Mouse (Mus musculus): ENCODE measurements at regions not wholly inside any gene's neighbourhood (a gene's known extent, or its start where the extent isn't known, plus 50 kb on each side); places are given as distances from the start of the nearest gene placed in this dataset.

DNA sequence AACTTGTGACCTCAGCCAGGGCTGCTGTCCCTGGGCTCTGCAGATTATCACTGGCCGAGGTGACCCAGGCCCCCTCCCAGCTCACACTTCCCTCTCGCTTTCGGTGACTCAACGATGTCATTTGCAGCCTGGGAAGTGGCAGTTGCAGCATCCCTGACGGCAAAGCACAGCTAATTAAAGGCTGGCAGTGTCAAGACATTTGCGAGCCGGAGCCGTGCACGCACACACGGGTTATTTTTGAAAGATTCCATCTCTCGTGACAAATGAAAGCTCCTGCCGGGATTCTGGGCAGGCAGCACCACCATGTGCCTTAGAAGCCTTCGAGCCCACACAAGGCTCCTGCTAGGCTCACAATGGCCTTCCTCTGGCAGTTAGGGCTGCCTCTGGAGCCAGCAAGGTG lies 164.7 kb upstream of the A430005L14Rik start:
- Histone ChIP-seq H3K27ac (ENCODE audit: control insufficient read depth, low read depth, low read length) (no peak overlapping the region), H3K4me1 (ENCODE audit: control insufficient read depth in 1 of 2, insufficient read depth in 2 of 2, low read length in 2 of 2) (no peaks in the 10 kb centered on the region), H3K9ac (ENCODE audit: control insufficient read depth, low read depth, low read length, poor library complexity, severe bottlenecking) (no peak overlapping the region), H3K79me2 (ENCODE audit: control insufficient read depth, insufficient read depth, low read length, poor library complexity) (no peaks in the 10 kb centered on the region), H3K36me3 (ENCODE audit: control insufficient read depth in 1 of 2, insufficient read depth in 2 of 2, low read length in 2 of 2) (no peaks in the 10 kb centered on the region), H3K27me3 (ENCODE audit: control insufficient read depth in 1 of 2, insufficient read depth in 2 of 2, low read length in 2 of 2) (no peaks in the 10 kb centered on the region), H3K9me3 (replicated peaks; ENCODE audit: insufficient read depth, low read length) (no peaks in the 10 kb centered on the region), H3K4me3 (ENCODE audit: control insufficient read depth in 1 of 2, insufficient read depth in 1 of 2, low read depth in 2 of 2, low read length in 2 of 2) (no peak overlapping the region)
- TF ChIP-seq EP300 (IDR thresholded peaks at IDR 0.05; ENCODE audit: low read depth in 1 of 2, low read length in 2 of 2), result no peak
- no peak for TF ChIP-seq HCFC1 (IDR thresholded peaks at IDR 0.05; ENCODE audit: low read depth, low read length)
- no peak for TF ChIP-seq TCF12 (IDR thresholded peaks at IDR 0.05; ENCODE audit: low read depth, low read length)
- no peak for TF ChIP-seq GABPA (IDR thresholded peaks at IDR 0.05; ENCODE audit: low read depth, low read length)
- TF ChIP-seq MYB (IDR thresholded peaks at IDR 0.05; ENCODE audit: low read depth, low read length), result no peak
- no peak for TF ChIP-seq MAX (IDR thresholded peaks at IDR 0.05; ENCODE audit: low read length)
- no peak for TF ChIP-seq CHD2 (IDR thresholded peaks at IDR 0.05; ENCODE audit: low read length)
- no peak for TF ChIP-seq POLR2AphosphoS5 (IDR thresholded peaks at IDR 0.05; ENCODE audit: borderline replicate concordance, low read depth, low read length)
- DNase-seq (ENCODE audit: low read depth, low spot score), result no peak

DNA sequence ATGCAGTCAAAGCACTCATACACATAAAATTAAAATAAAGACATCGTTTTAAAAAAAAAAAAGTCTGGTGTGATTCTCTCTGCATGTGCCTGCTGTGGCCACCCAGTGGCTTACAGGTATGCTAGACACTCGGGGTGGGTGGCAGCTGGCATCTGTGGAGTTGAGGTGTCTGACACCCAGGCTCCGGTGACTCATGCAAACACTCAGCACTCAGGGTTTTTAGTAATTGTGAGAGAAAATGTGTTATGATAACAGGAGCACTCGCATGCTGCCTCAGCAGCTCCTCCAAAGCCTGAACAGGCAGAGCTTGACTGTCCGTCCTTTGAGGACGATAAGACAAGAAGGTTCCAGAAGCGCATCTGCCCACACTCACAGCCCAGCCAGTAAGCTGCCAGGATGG lies 159.0 kb upstream of the A430005L14Rik start:
- no peaks in the 10 kb centered on the region for H3K4me1 ChIP-seq (ENCODE audit: control insufficient read depth in 1 of 2, insufficient read depth in 2 of 2, low read length in 2 of 2)
- H3K79me2 ChIP-seq (ENCODE audit: control insufficient read depth, insufficient read depth, low read length, poor library complexity), result no peaks in the 10 kb centered on the region
- no peaks in the 10 kb centered on the region for H3K9me3 ChIP-seq (replicated peaks; ENCODE audit: insufficient read depth, low read length)
- H3K4me3 ChIP-seq (ENCODE audit: control insufficient read depth in 1 of 2, insufficient read depth in 1 of 2, low read depth in 2 of 2, low read length in 2 of 2), result no peak overlapping the region
- DNase-seq (ENCODE audit: low read depth, low spot score), result no peak
- H3K9ac ChIP-seq (ENCODE audit: control insufficient read depth, low read depth, low read length, poor library complexity, severe bottlenecking), result no peak overlapping the region
- H3K27ac ChIP-seq (ENCODE audit: control insufficient read depth, low read depth, low read length), result no peak overlapping the region
- TF ChIP-seq RCOR1 (IDR thresholded peaks at IDR 0.05; ENCODE audit: low read depth, low read length) (no peak), UBTF (IDR thresholded peaks at IDR 0.05; ENCODE audit: borderline replicate concordance, insufficient read depth, low read depth, low read length) (no peak), NRF1 (IDR thresholded peaks at IDR 0.05; ENCODE audit: insufficient read depth, low read depth, low read length, poor library complexity, severe bottlenecking) (no peak), ETS1 (IDR thresholded peaks at IDR 0.05; ENCODE audit: low read depth, low read length) (no peak), CHD2 (IDR thresholded peaks at IDR 0.05; ENCODE audit: low read length) (no peak), ELF1 (IDR thresholded peaks at IDR 0.05; ENCODE audit: low read depth, low read length) (no peak)
- H3K36me3 ChIP-seq (ENCODE audit: control insufficient read depth in 1 of 2, insufficient read depth in 2 of 2, low read length in 2 of 2), result no peaks in the 10 kb centered on the region
- no peaks in the 10 kb centered on the region for H3K27me3 ChIP-seq (ENCODE audit: control insufficient read depth in 1 of 2, insufficient read depth in 2 of 2, low read length in 2 of 2)

DNA sequence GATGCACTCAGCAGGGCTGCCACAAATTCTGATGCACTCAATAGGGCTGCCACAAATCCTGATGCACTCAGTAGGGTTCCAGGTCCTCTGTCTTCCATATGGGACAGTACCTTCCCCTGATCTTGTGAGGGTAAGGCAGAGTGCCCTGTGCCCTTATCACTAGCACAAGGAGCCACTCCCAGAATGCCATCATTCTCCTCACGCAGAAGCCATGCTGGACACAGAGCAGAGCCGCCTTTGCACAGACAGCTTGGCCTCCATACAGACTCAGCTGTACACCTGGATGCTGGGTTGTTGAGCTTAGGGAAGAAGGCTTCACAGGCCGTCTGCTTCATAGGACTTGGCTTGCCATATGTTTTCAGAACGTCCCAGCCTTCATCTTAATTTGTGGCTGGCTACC lies 151.3 kb upstream of the A430005L14Rik start:
- H3K27ac ChIP-seq (ENCODE audit: control insufficient read depth, low read depth, low read length), result no peak overlapping the region
- DNase-seq (ENCODE audit: low read depth, low spot score), result no peak
- no peaks in the 10 kb centered on the region for H3K27me3 ChIP-seq (ENCODE audit: control insufficient read depth in 1 of 2, insufficient read depth in 2 of 2, low read length in 2 of 2)
- TF ChIP-seq GABPA (IDR thresholded peaks at IDR 0.05; ENCODE audit: low read depth, low read length) (no peak), NELFE (IDR thresholded peaks at IDR 0.05; ENCODE audit: low read depth, low read length) (no peak), ETS1 (IDR thresholded peaks at IDR 0.05; ENCODE audit: low read depth, low read length) (no peak), HCFC1 (IDR thresholded peaks at IDR 0.05; ENCODE audit: low read depth, low read length) (no peak), UBTF (IDR thresholded peaks at IDR 0.05; ENCODE audit: borderline replicate concordance, insufficient read depth, low read depth, low read length) (no peak), CTCF (IDR thresholded peaks at IDR 0.05 in 2 of 3, conservative IDR thresholded peaks at IDR 0.05 in 1 of 3; ENCODE audit: control insufficient read depth in 1 of 3, insufficient read depth in 1 of 3, low read depth in 2 of 3, low read length in 3 of 3, poor library complexity in 1 of 3, severe bottlenecking in 1 of 3) (no peak), ELF1 (IDR thresholded peaks at IDR 0.05; ENCODE audit: low read depth, low read length) (no peak), ZNF384 (IDR thresholded peaks at IDR 0.05; ENCODE audit: low read depth, low read length) (no peak), MXI1 (IDR thresholded peaks at IDR 0.05; ENCODE audit: low read depth, low read length) (no peak), POLR2AphosphoS5 (IDR thresholded peaks at IDR 0.05; ENCODE audit: borderline replicate concordance, low read depth, low read length) (no peak), ZC3H11A (IDR thresholded peaks at IDR 0.05; ENCODE audit: low read depth, low read length) (no peak)
- H3K4me3 ChIP-seq (ENCODE audit: control insufficient read depth in 1 of 2, insufficient read depth in 1 of 2, low read depth in 2 of 2, low read length in 2 of 2), result no peak overlapping the region
- H3K9ac ChIP-seq (ENCODE audit: control insufficient read depth, low read depth, low read length, poor library complexity, severe bottlenecking), result no peak overlapping the region
- H3K9me3 ChIP-seq (replicated peaks; ENCODE audit: insufficient read depth, low read length), result no peaks in the 10 kb centered on the region
- H3K4me1 ChIP-seq (ENCODE audit: control insufficient read depth in 1 of 2, insufficient read depth in 2 of 2, low read length in 2 of 2), result no peaks in the 10 kb centered on the region
- H3K36me3 ChIP-seq (ENCODE audit: control insufficient read depth in 1 of 2, insufficient read depth in 2 of 2, low read length in 2 of 2), result no peaks in the 10 kb centered on the region
- no peaks in the 10 kb centered on the region for H3K79me2 ChIP-seq (ENCODE audit: control insufficient read depth, insufficient read depth, low read length, poor library complexity)

Data from MEL (cell line).